Mouse (Mus musculus) liver, embryonic 14.5 days (tissue): ENCODE results near the gene Rxfp2. TPM values are rescaled to one million over a fixed set of nuclear protein-coding genes. Genes with fewer than 3 reads are reported as not detected.
A peak's percentile ranks its signal among the peaks of the same experiment; 100 is the strongest.

ENCODE experiments used
- ATAC-seq: fragments of 200-750 bp; cut with Nextera tagmentation; 2 replicates; pipeline ENCODE4 v1.8.0; 2017; ENCODE audit warnings: moderate number of reproducible peaks, mild to moderate bottlenecking, moderate library complexity; ENCODE audit not compliant: insufficient read depth
- DNase-seq, 3 experiments: peaks; one replicate each; pipeline ENCODE4 v3.0.0-alpha.2; 2012 to 2013; ENCODE audit warnings: low read depth in 3 of 3, low spot score in 3 of 3
- H3K27ac ChIP-seq: fragments of 300-500 bp; sonication (generic); 2 replicates; pipeline ENCODE4 v1.5.1; 2014; ENCODE audit warnings: moderate library complexity, mild to moderate bottlenecking, control low read depth, inconsistent platforms
- H3K27me3 ChIP-seq: fragments of 300-500 bp; sonication (generic); 2 replicates; pipeline ENCODE4 v1.6.1; 2014; ENCODE audit warnings: mild to moderate bottlenecking, low read length, moderate library complexity; ENCODE audit not compliant: control insufficient read depth, insufficient read depth
- H3K36me3 ChIP-seq: fragments of 300-500 bp; sonication (generic); replicated peaks from 2 replicates; pipeline ENCODE4 v1.6.1; 2014; ENCODE audit warnings: low read depth; ENCODE audit not compliant: control insufficient read depth, insufficient read depth
- H3K4me1 ChIP-seq, 2 experiments: fragments of 200-500 bp in 1 of 2; fragments of 300-500 bp in 1 of 2; sonication (generic) in 1 of 2; replicated peaks; 2 replicates each; pipeline ENCODE4 v1.6.1; 2012 to 2014; ENCODE audit warnings: antibody characterized with exemption in 1 of 2, inconsistent platforms in 1 of 2, low read length in 1 of 2; ENCODE audit not compliant: control insufficient read depth in 2 of 2, insufficient read depth in 2 of 2
- H3K4me2 ChIP-seq: fragments of 300-500 bp; sonication (generic); 2 replicates; pipeline ENCODE4 v1.6.1; 2014; ENCODE audit warnings: low read depth, mild to moderate bottlenecking, control low read depth, moderate library complexity
- H3K4me3 ChIP-seq, 2 experiments: fragments of 200-500 bp in 1 of 2; fragments of 300-500 bp in 1 of 2; sonication (generic) in 1 of 2; 2 replicates each; pipeline ENCODE4 v1.5.1; 2012 to 2014; ENCODE audit warnings: low read depth in 2 of 2, low read length in 2 of 2, mild to moderate bottlenecking in 2 of 2, control low read depth in 1 of 2, inconsistent platforms in 1 of 2, moderate library complexity in 1 of 2; ENCODE audit not compliant: insufficient read depth in 1 of 2
- H3K9ac ChIP-seq: fragments of 300-500 bp; sonication (generic); replicated peaks from 2 replicates; pipeline ENCODE4 v1.6.1; 2014; ENCODE audit warnings: mild to moderate bottlenecking, control low read depth, moderate library complexity
- H3K9me3 ChIP-seq: fragments of 300-500 bp; sonication (generic); 2 replicates; pipeline ENCODE4 v1.6.1; 2016; ENCODE audit warnings: low read length, mixed read lengths; ENCODE audit not compliant: control insufficient read depth
- CTCF ChIP-seq: IDR thresholded peaks from 2 replicates; pipeline ENCODE4 v1.5.1; 2016; ENCODE audit warnings: antibody characterized with exemption, low read depth, control low read depth
- EP300 ChIP-seq: IDR thresholded peaks from 2 replicates; pipeline ENCODE4 v1.6.1; 2016; ENCODE audit warnings: antibody characterized with exemption, low read depth
- WGBS: fragments of 180-500 bp; shearing (Covaris S2); extraction: QIAGEN DNeasy Blood & Tissue Kit; methylation state at CpG from one replicate; pipeline ENCODE4 v1.1.7; 2014; ENCODE audit not compliant: insufficient replicate concordance; 5-methylcytosine and 5-hydroxymethylcytosine counted together
- polyA plus RNA-seq, 2 experiments: library from polyadenylated mRNA; depleted of rRNA in 1 of 2; stranded (reverse) in 1 of 2; unstranded in 1 of 2; fragments of >200 nt; fragmentation: Nextera tagmentation in 1 of 2; extraction: Ambion mirVana in 1 of 2; gene quantifications; 2 replicates each; pipeline versions ENCODE4 v1.2.1 to v1.2.3; 2012 to 2014

Gene Rxfp2
- polyA plus RNA-seq, 2 experiments: not detected

DNA sequence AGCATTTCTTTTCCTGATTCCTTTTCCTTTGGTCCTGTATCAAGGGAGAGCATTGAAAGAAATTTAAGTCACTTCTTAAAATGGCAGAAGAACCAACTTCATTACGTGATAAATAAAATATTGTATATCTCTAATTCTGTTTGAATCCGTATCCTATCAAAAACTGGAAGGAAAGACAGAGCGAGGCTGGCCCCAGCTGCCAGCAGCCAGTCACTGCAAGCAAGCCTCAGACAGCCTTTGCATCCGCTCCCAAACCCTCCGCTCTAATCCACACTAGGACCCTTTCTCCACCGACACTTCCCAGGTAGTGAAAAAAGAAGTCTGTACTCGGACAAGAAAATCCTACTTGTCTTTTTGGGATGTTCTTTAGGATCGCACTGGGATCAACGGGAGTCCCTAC lies 803 bp upstream of the Rxfp2 start:
- no peaks in the 10 kb centered on the region for H3K9me3 ChIP-seq
- TF ChIP-seq CTCF (no peak), EP300 (no peak)
- H3K4me2 ChIP-seq: no peak overlapping the region
- H3K4me1 ChIP-seq: no peaks in the 10 kb centered on the region
- ATAC-seq (no peak), DNase-seq (no peak)
- WGBS: 58% methylated on average over 9 of the region's 9 CpGs
- no peaks in the 10 kb centered on the region for H3K27me3 ChIP-seq
- no peak overlapping the region for H3K27ac ChIP-seq
- H3K9ac ChIP-seq: no peak overlapping the region
- H3K4me3 ChIP-seq: no peak overlapping the region
- no peaks in the 10 kb centered on the region for H3K36me3 ChIP-seq

DNA sequence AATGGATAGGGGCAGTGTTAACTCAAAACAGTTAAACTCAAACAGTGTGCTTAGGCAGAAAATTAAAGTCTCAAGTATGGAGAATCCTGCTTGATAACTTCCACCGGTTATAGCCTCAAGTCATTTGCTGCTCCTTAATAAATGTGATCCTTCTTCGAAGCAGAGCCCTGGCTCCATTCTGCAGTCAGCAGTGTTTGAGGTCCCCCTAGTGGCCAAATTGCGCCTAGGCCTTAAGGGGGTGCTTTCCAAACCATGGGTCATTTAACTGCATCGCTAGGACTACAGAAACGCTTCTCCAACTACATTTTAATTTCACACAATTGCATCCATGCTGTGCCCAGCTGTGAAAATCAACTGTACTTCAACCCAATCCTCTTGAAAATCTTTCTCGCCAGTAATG lies 2.4 kb downstream of the Rxfp2 start:
- no peak overlapping the region for H3K4me2 ChIP-seq
- no peaks in the 10 kb centered on the region for H3K9me3 ChIP-seq
- ATAC-seq (no peak), DNase-seq (peak; percentile 9 to 19 (median 16))
- no peaks in the 10 kb centered on the region for H3K36me3 ChIP-seq
- H3K9ac ChIP-seq: no peak overlapping the region
- 11% methylated on average over 6 of the region's 6 CpGs for WGBS
- no peak overlapping the region for H3K27ac ChIP-seq
- TF ChIP-seq CTCF (peak; percentile 83), EP300 (no peak)
- no peaks in the 10 kb centered on the region for H3K27me3 ChIP-seq
- H3K4me3 ChIP-seq: no peak overlapping the region
- no peaks in the 10 kb centered on the region for H3K4me1 ChIP-seq

DNA sequence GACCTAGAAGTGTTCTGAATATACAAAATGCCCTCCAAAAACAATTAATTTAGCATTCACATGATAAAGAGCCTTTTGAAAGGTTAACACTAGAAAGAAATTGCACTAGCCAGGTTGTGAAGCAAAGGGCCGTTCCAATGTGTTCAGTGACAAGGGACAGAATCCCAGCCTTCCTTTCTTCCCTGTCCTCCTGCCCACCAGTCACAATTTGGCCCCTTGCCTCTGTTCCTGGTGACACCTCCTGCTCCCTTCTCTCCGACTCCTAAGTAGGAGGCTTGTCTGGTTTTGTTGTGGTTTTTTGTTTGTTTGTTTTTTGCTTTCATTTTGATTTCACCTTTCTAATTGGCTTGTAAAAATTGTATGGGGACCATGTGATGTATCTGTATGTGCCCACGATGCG lies 3.3 kb downstream of the Rxfp2 start:
- 62% methylated on average over 4 of the region's 4 CpGs for WGBS
- no peaks in the 10 kb centered on the region for H3K27me3 ChIP-seq
- no peak for TF ChIP-seq CTCF
- no peak for TF ChIP-seq EP300
- no peaks in the 10 kb centered on the region for H3K36me3 ChIP-seq
- H3K4me2 ChIP-seq: no peak overlapping the region
- no peak overlapping the region for H3K9ac ChIP-seq
- ATAC-seq (no peak), DNase-seq (no peak)
- H3K4me1 ChIP-seq: no peaks in the 10 kb centered on the region
- H3K9me3 ChIP-seq: no peaks in the 10 kb centered on the region
- no peak overlapping the region for H3K27ac ChIP-seq
- no peak overlapping the region for H3K4me3 ChIP-seq

DNA sequence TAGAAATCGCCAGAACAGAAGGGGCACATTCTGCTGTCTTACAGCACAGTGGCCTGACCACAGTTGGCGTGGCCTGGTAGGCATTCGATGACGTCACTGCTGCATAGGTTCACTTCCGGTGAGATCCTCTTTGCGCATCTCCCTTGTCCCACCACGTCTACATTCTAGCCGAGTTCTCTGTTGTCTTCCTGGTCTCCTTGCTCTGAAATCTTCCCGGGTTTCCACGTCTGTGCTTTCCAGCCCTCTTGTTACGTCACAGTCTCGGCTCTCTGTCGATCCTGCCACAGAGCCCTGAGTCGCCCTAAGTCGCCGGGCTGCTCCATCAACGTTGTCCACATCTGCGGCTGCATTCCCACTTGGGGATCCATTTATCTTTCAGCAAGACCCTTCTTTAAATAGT lies 4.1 kb downstream of the Rxfp2 start:
- DNase-seq (no peak), ATAC-seq (no peak)
- H3K4me1 ChIP-seq: no peaks in the 10 kb centered on the region
- no peak overlapping the region for H3K4me3 ChIP-seq
- WGBS: 71% methylated on average over 18 of the region's 18 CpGs
- no peaks in the 10 kb centered on the region for H3K9me3 ChIP-seq
- H3K9ac ChIP-seq: no peak overlapping the region
- TF ChIP-seq EP300: no peak
- TF ChIP-seq CTCF: no peak
- H3K36me3 ChIP-seq: no peaks in the 10 kb centered on the region
- no peak overlapping the region for H3K4me2 ChIP-seq
- no peak overlapping the region for H3K27ac ChIP-seq
- no peaks in the 10 kb centered on the region for H3K27me3 ChIP-seq

DNA sequence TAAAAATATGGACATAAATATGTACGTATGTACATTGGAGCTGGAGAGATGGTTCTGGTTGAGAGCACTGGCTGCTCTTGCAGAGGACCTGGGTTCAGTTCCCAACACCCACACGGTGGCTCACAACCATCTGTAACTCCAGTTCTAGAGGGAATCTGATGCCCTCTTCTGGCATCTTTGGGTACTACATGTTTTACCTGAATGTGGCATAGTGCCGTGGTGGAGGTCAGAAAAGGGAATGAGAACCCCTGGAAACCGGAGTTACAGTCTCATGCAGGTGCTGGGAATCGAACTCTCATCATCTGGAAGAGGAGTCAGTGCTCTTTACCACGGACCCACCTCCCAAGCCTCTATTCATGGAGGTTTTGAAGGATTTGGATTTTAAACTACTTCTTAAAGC lies 5.0 kb downstream of the Rxfp2 start:
- ATAC-seq: no peak

More for the DNA sequence above, 5.0 kb downstream of the Rxfp2 start:
- H3K27ac ChIP-seq: no peak overlapping the region
- H3K27me3 ChIP-seq: no peaks in the 10 kb centered on the region
- H3K9ac ChIP-seq: no peak overlapping the region
- no peaks in the 10 kb centered on the region for H3K4me1 ChIP-seq
- 67% methylated on average over 6 of the region's 6 CpGs for WGBS
- no peaks in the 10 kb centered on the region for H3K9me3 ChIP-seq
- no peak for DNase-seq
- no peak overlapping the region for H3K4me2 ChIP-seq
- TF ChIP-seq CTCF (peak; percentile 36; the same call in 1 of the 2 replicates), EP300 (no peak)
- no peaks in the 10 kb centered on the region for H3K36me3 ChIP-seq
- H3K4me3 ChIP-seq: no peak overlapping the region
